Mouse (Mus musculus): Measurements from ENCODE around the gene Kcp. TPM values are rescaled to one million over a fixed set of nuclear protein-coding genes. Genes with fewer than 3 reads are reported as not detected.
A peak's percentile ranks its signal among the peaks of the same experiment; 100 is the strongest.

The Kcp gene
- polyA plus RNA-seq, 1 experiment = 25.7 TPM

DNA sequence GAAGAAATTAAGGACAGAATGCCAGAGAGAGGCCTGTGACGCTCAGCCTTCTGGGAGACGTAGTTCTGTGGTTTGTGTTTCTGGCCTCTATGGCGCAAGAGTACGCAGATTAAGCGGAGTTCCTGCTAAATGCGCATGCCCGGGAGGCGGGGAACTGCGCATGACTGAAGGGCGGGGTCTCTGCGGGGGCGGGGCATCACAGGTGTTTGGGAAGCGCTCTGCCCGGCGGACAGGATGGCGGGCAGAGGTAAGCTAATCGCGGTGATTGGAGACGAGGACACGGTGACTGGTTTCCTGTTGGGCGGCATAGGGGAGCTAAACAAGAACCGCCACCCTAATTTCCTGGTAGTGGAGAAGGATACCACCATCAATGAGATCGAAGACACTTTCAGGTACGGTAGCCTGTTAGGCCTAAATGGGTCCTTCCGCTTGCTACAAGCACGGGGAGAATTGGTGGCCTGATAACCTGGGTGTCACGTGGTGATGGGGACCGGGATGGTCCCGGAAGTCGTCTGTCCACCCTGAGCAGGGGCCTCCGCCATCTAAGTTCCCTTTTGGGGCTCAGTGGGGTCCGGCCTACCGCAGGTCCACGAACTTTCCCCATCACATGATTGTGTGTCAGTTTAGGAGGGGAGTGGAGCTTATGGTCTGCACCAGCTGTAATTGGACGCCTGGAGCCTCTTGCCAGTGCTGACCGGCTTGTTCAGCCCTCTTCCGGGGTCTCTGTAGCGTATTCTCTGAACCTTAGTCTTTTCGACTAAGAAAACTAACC lies 40.0 kb downstream of the Kcp start, which contains the start of gene Atp6v1f:
Gene Atp6v1f, plus strand, starts transcription at position 136 of the 772 bp plus-strand sequence.
- Histone ChIP-seq H3K27ac (ENCODE audit: insufficient read depth, low read depth, low read length) (peak within 1 kb of the TSS; percentile 34), H3K4me1 (ENCODE audit: control insufficient read depth, insufficient read depth, low read length) (peaks cover 3% of the 10 kb centered on the region; the same call in 1 of the 2 replicates), H3K4me3 (ENCODE audit: insufficient read depth, low read depth, low read length) (peak within 1 kb of the TSS; percentile 69), H3K27me3 (replicated peaks; ENCODE audit: control insufficient read depth, insufficient read depth, low read length) (no peaks in the 10 kb centered on the region), H3K36me3 (ENCODE audit: control insufficient read depth, insufficient read depth, low read length) (no peaks in the 10 kb centered on the region)
- WGBS = under 1% methylated on average over 39 of the region's 39 CpGs
- TF ChIP-seq POLR2A (IDR thresholded peaks at IDR 0.05; ENCODE audit: low read depth, low read length) (peak; percentile 41), CTCF (conservative IDR thresholded peaks at IDR 0.05; ENCODE audit: insufficient read depth, insufficient read length, low read depth, low read length) (no peak)
- peak; percentile 97 for DNase-seq

- DNase-seq = no peak
- no peak overlapping the region for H3K27ac ChIP-seq (ENCODE audit: insufficient read depth, low read depth, low read length)
- no peaks in the 10 kb centered on the region for H3K27me3 ChIP-seq (replicated peaks; ENCODE audit: control insufficient read depth, insufficient read depth, low read length)
- no peaks in the 10 kb centered on the region for H3K4me1 ChIP-seq (ENCODE audit: control insufficient read depth, insufficient read depth, low read length)
- no peak overlapping the region for H3K4me3 ChIP-seq (ENCODE audit: insufficient read depth, low read depth, low read length)
- WGBS = 81% methylated on average over 3 of the region's 3 CpGs
- no peak for TF ChIP-seq CTCF (conservative IDR thresholded peaks at IDR 0.05; ENCODE audit: insufficient read depth, insufficient read length, low read depth, low read length)
- no peak for TF ChIP-seq POLR2A (IDR thresholded peaks at IDR 0.05; ENCODE audit: low read depth, low read length)
- H3K36me3 ChIP-seq (ENCODE audit: control insufficient read depth, insufficient read depth, low read length) = no peaks in the 10 kb centered on the region
Observed at GRCm38 (mm10) chr6:29463388-29463787, 44.4 kb downstream of the Kcp start.

DNA sequence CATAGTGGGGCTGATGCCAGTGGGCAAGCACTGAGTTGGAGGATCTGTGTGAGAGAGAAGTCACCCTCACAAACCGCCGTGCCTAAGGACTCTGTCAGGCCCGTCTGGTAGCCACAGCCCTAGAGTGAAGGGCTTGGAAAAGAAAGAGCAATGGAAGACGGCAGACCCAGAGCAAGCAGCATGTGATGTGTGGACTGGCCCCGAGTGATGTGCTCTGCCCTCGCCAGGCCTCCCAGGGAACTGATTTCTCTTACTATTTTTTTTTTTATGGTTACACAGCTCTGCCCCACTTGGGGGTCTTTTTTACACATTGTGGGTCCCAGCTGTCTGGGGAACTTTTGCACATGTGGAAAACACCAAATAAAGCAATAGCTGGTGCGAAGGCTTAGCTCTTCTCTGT lies 46.2 kb downstream of the Kcp start:
- no peaks in the 10 kb centered on the region for H3K27me3 ChIP-seq (replicated peaks; ENCODE audit: control insufficient read depth, insufficient read depth, low read length)
- H3K36me3 ChIP-seq (ENCODE audit: control insufficient read depth, insufficient read depth, low read length) = no peaks in the 10 kb centered on the region
- no peaks in the 10 kb centered on the region for H3K4me1 ChIP-seq (ENCODE audit: control insufficient read depth, insufficient read depth, low read length)
- WGBS = 64% methylated on average over 7 of the region's 7 CpGs
- no peak overlapping the region for H3K27ac ChIP-seq (ENCODE audit: insufficient read depth, low read depth, low read length)
- no peak for DNase-seq
- no peak for TF ChIP-seq CTCF (conservative IDR thresholded peaks at IDR 0.05; ENCODE audit: insufficient read depth, insufficient read length, low read depth, low read length)
- no peak for TF ChIP-seq POLR2A (IDR thresholded peaks at IDR 0.05; ENCODE audit: low read depth, low read length)
- no peak overlapping the region for H3K4me3 ChIP-seq (ENCODE audit: insufficient read depth, low read depth, low read length)

DNA sequence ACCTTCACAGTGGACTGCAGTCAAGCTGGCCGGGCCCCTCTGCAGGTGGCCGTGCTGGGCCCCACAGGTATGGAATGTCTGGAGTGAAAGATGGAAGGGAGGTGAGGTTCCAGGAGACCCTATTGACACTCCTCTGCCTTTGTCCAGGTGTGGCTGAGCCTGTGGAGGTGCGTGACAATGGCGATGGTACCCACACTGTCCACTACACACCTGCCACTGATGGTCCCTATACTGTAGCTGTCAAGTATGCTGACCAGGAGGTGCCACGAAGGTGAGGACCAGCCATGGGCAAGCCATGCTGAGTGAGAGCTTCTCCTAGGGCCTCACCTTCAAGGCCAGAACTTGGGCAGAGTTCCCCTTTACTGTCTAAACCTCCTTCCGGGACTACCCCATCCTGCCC lies 57.1 kb downstream of the Kcp start:
- Histone ChIP-seq H3K27me3 (replicated peaks; ENCODE audit: control insufficient read depth, insufficient read depth, low read length) (no peaks in the 10 kb centered on the region), H3K4me1 (ENCODE audit: control insufficient read depth, insufficient read depth, low read length) (no peaks in the 10 kb centered on the region), H3K36me3 (ENCODE audit: control insufficient read depth, insufficient read depth, low read length) (no peaks in the 10 kb centered on the region), H3K4me3 (ENCODE audit: insufficient read depth, low read depth, low read length) (no peak overlapping the region), H3K27ac (ENCODE audit: insufficient read depth, low read depth, low read length) (no peak overlapping the region)
- WGBS = 96% methylated on average over 6 of the region's 6 CpGs
- TF ChIP-seq CTCF (conservative IDR thresholded peaks at IDR 0.05; ENCODE audit: insufficient read depth, insufficient read length, low read depth, low read length) (no peak), POLR2A (IDR thresholded peaks at IDR 0.05; ENCODE audit: low read depth, low read length) (no peak)
- DNase-seq = no peak

GRCm38 (mm10) chr6:29449858-29450257 lies 57.9 kb downstream of the Kcp start:
- Histone ChIP-seq H3K4me1 (ENCODE audit: control insufficient read depth, insufficient read depth, low read length) (no peaks in the 10 kb centered on the region), H3K27me3 (replicated peaks; ENCODE audit: control insufficient read depth, insufficient read depth, low read length) (no peaks in the 10 kb centered on the region), H3K36me3 (ENCODE audit: control insufficient read depth, insufficient read depth, low read length) (no peaks in the 10 kb centered on the region), H3K4me3 (ENCODE audit: insufficient read depth, low read depth, low read length) (no peak overlapping the region), H3K27ac (ENCODE audit: insufficient read depth, low read depth, low read length) (no peak overlapping the region)
- DNase-seq = no peak
- WGBS = 27% methylated on average over 4 of the region's 4 CpGs
- TF ChIP-seq CTCF (conservative IDR thresholded peaks at IDR 0.05; ENCODE audit: insufficient read depth, insufficient read length, low read depth, low read length) = no peak
- no peak for TF ChIP-seq POLR2A (IDR thresholded peaks at IDR 0.05; ENCODE audit: low read depth, low read length)

DNA sequence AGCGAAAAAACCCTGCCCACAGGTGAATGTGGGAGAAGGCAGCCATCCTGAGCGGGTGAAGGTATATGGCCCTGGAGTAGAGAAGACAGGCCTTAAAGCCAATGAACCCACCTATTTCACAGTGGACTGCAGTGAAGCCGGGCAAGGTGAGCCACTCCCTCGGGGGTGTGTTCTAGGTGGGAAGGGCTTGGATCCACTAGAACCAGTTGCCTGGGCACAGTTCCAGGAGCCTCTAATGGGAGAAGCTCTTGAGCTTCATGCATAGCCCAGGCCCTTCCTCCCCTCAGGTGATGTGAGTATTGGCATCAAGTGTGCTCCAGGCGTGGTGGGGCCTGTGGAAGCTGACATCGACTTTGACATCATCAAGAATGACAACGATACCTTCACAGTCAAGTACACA lies 62.4 kb downstream of the Kcp start:
- WGBS = 90% methylated on average over 7 of the region's 7 CpGs

GRCm38 (mm10) chr6:29444773-29445172 lies 63.0 kb downstream of the Kcp start:
- H3K36me3 ChIP-seq (ENCODE audit: control insufficient read depth, insufficient read depth, low read length) = no peaks in the 10 kb centered on the region
- TF ChIP-seq POLR2A (IDR thresholded peaks at IDR 0.05; ENCODE audit: low read depth, low read length) (no peak), CTCF (conservative IDR thresholded peaks at IDR 0.05; ENCODE audit: insufficient read depth, insufficient read length, low read depth, low read length) (peak; percentile 74)
- no peak overlapping the region for H3K27ac ChIP-seq (ENCODE audit: insufficient read depth, low read depth, low read length)
- H3K27me3 ChIP-seq (replicated peaks; ENCODE audit: control insufficient read depth, insufficient read depth, low read length) = no peaks in the 10 kb centered on the region
- WGBS = 70% methylated on average over 11 of the region's 11 CpGs
- H3K4me3 ChIP-seq (ENCODE audit: insufficient read depth, low read depth, low read length) = no peak overlapping the region
- no peaks in the 10 kb centered on the region for H3K4me1 ChIP-seq (ENCODE audit: control insufficient read depth, insufficient read depth, low read length)
- peak; percentile 39 for DNase-seq

More for the DNA sequence above, 62.4 kb downstream of the Kcp start:
- no peak for TF ChIP-seq CTCF (conservative IDR thresholded peaks at IDR 0.05; ENCODE audit: insufficient read depth, insufficient read length, low read depth, low read length)
- TF ChIP-seq POLR2A (IDR thresholded peaks at IDR 0.05; ENCODE audit: low read depth, low read length) = no peak
- Histone ChIP-seq H3K27ac (ENCODE audit: insufficient read depth, low read depth, low read length) (no peak overlapping the region), H3K36me3 (ENCODE audit: control insufficient read depth, insufficient read depth, low read length) (no peaks in the 10 kb centered on the region), H3K27me3 (replicated peaks; ENCODE audit: control insufficient read depth, insufficient read depth, low read length) (no peaks in the 10 kb centered on the region), H3K4me3 (ENCODE audit: insufficient read depth, low read depth, low read length) (no peak overlapping the region), H3K4me1 (ENCODE audit: control insufficient read depth, insufficient read depth, low read length) (no peaks in the 10 kb centered on the region)
- no peak for DNase-seq

Measured in kidney, adult 2 months (tissue).